Mouse (Mus musculus): ENCODE measurements at regions not wholly inside any gene's neighbourhood (a gene's known extent, or its start where the extent isn't known, plus 50 kb on each side); places are given as distances from the start of the nearest gene placed in this dataset.

GRCm38 (mm10) chr14:102868160-102868559, 114.3 kb downstream of the Kctd12 start:
- no peaks in the 10 kb centered on the region for H3K27me3 ChIP-seq (replicated peaks)
- WGBS: 83% methylated on average over 1 of the region's 1 CpGs
- no peak for ATAC-seq

GRCm38 (mm10) chr14:102867697-102868096, 114.7 kb downstream of the Kctd12 start:
- Histone ChIP-seq H3K4me1 (replicated peaks) (no peaks in the 10 kb centered on the region), H3K36me3 (no peaks in the 10 kb centered on the region), H3K4me2 (replicated peaks) (no peak overlapping the region), H3K9me3 (no peaks in the 10 kb centered on the region), H3K9ac (no peak overlapping the region), H3K27ac (no peak overlapping the region), H3K27me3 (replicated peaks) (no peaks in the 10 kb centered on the region), H3K4me3 (replicated peaks) (no peak overlapping the region)
- 83% methylated on average over 2 of the region's 2 CpGs for WGBS
- no peak for ATAC-seq

More at GRCm38 (mm10) chr14:102868160-102868559, 114.3 kb downstream of the Kctd12 start:
- Histone ChIP-seq H3K9ac (no peak overlapping the region), H3K27ac (no peak overlapping the region), H3K4me3 (replicated peaks) (no peak overlapping the region), H3K36me3 (no peaks in the 10 kb centered on the region), H3K4me1 (replicated peaks) (no peaks in the 10 kb centered on the region), H3K9me3 (no peaks in the 10 kb centered on the region), H3K4me2 (replicated peaks) (no peak overlapping the region)

GRCm38 (mm10) chr14:102866511-102866910, 115.9 kb downstream of the Kctd12 start:
- 68% methylated on average over 1 of the region's 1 CpGs for WGBS
- ATAC-seq: no peak
- H3K27ac ChIP-seq: no peak overlapping the region
- no peaks in the 10 kb centered on the region for H3K27me3 ChIP-seq (replicated peaks)
- H3K4me3 ChIP-seq (replicated peaks): no peak overlapping the region
- H3K4me1 ChIP-seq (replicated peaks): no peaks in the 10 kb centered on the region
- H3K36me3 ChIP-seq: no peaks in the 10 kb centered on the region
- H3K9ac ChIP-seq: no peak overlapping the region
- H3K9me3 ChIP-seq: no peaks in the 10 kb centered on the region
- H3K4me2 ChIP-seq (replicated peaks): no peak overlapping the region

- no peaks in the 10 kb centered on the region for H3K27me3 ChIP-seq (replicated peaks)
- 90% methylated on average over 1 of the region's 1 CpGs for WGBS
- H3K27ac ChIP-seq: no peak overlapping the region
- no peak for ATAC-seq
- no peaks in the 10 kb centered on the region for H3K36me3 ChIP-seq
- no peak overlapping the region for H3K4me3 ChIP-seq (replicated peaks)
- H3K4me2 ChIP-seq (replicated peaks): no peak overlapping the region
- no peaks in the 10 kb centered on the region for H3K9me3 ChIP-seq
- H3K9ac ChIP-seq: no peak overlapping the region
- H3K4me1 ChIP-seq (replicated peaks): no peaks in the 10 kb centered on the region
These were observed 120.7 kb downstream of the Kctd12 start for GRCm38 (mm10) chr14:102861694-102862093.

GRCm38 (mm10) chr14:102859361-102859871, 123.0 kb downstream of the Kctd12 start:
- no peaks in the 10 kb centered on the region for H3K9me3 ChIP-seq
- no peak overlapping the region for H3K9ac ChIP-seq
- H3K27ac ChIP-seq: no peak overlapping the region
- no peak overlapping the region for H3K4me3 ChIP-seq (replicated peaks)
- H3K4me2 ChIP-seq (replicated peaks): no peak overlapping the region
- no peak for ATAC-seq
- H3K4me1 ChIP-seq (replicated peaks): no peaks in the 10 kb centered on the region
- 62% methylated on average over 4 of the region's 4 CpGs for WGBS
- H3K36me3 ChIP-seq: no peaks in the 10 kb centered on the region
- H3K27me3 ChIP-seq (replicated peaks): no peaks in the 10 kb centered on the region

- Histone ChIP-seq H3K27ac (no peak overlapping the region), H3K4me2 (replicated peaks) (no peak overlapping the region), H3K4me3 (replicated peaks) (no peak overlapping the region), H3K9me3 (no peaks in the 10 kb centered on the region), H3K36me3 (no peaks in the 10 kb centered on the region), H3K4me1 (replicated peaks) (no peaks in the 10 kb centered on the region), H3K9ac (no peak overlapping the region), H3K27me3 (replicated peaks) (no peaks in the 10 kb centered on the region)
- WGBS: 53% methylated on average over 7 of the region's 7 CpGs
- ATAC-seq: no peak
These were observed 127.1 kb downstream of the Kctd12 start for GRCm38 (mm10) chr14:102855264-102855840.

- Histone ChIP-seq H3K36me3 (no peaks in the 10 kb centered on the region), H3K9me3 (no peaks in the 10 kb centered on the region), H3K4me1 (replicated peaks) (no peaks in the 10 kb centered on the region), H3K4me3 (replicated peaks) (no peak overlapping the region), H3K9ac (no peak overlapping the region), H3K27ac (no peak overlapping the region), H3K4me2 (replicated peaks) (no peak overlapping the region), H3K27me3 (replicated peaks) (no peaks in the 10 kb centered on the region)
- WGBS: 78% methylated on average over 3 of the region's 3 CpGs
- ATAC-seq: no peak
These were observed 138.7 kb downstream of the Kctd12 start for GRCm38 (mm10) chr14:102843700-102844099.

- no peaks in the 10 kb centered on the region for H3K27me3 ChIP-seq (replicated peaks)
- no peaks in the 10 kb centered on the region for H3K36me3 ChIP-seq
- H3K4me3 ChIP-seq (replicated peaks): no peak overlapping the region
- no peaks in the 10 kb centered on the region for H3K9me3 ChIP-seq
- H3K9ac ChIP-seq: no peak overlapping the region
- H3K4me1 ChIP-seq (replicated peaks): no peaks in the 10 kb centered on the region
- no peak overlapping the region for H3K27ac ChIP-seq
- no peak overlapping the region for H3K4me2 ChIP-seq (replicated peaks)
- 47% methylated on average over 1 of the region's 1 CpGs for WGBS
- no peak for ATAC-seq
These were observed 144.8 kb downstream of the Kctd12 start for GRCm38 (mm10) chr14:102837602-102838001.

- no peak overlapping the region for H3K27ac ChIP-seq
- WGBS: 71% methylated on average over 11 of the region's 11 CpGs
- H3K4me1 ChIP-seq (replicated peaks): no peaks in the 10 kb centered on the region
- no peaks in the 10 kb centered on the region for H3K27me3 ChIP-seq (replicated peaks)
- H3K36me3 ChIP-seq: no peaks in the 10 kb centered on the region
- H3K9me3 ChIP-seq: no peaks in the 10 kb centered on the region
- H3K4me3 ChIP-seq (replicated peaks): no peak overlapping the region
- H3K9ac ChIP-seq: no peak overlapping the region
- ATAC-seq: no peak
- no peak overlapping the region for H3K4me2 ChIP-seq (replicated peaks)
These were observed 147.2 kb downstream of the Kctd12 start for GRCm38 (mm10) chr14:102835118-102835769.

- Histone ChIP-seq H3K27me3 (replicated peaks) (no peaks in the 10 kb centered on the region), H3K9ac (no peak overlapping the region), H3K4me1 (replicated peaks) (no peaks in the 10 kb centered on the region), H3K4me2 (replicated peaks) (no peak overlapping the region), H3K9me3 (no peaks in the 10 kb centered on the region), H3K27ac (no peak overlapping the region), H3K36me3 (no peaks in the 10 kb centered on the region), H3K4me3 (replicated peaks) (no peak overlapping the region)
- ATAC-seq: no peak
- WGBS: 88% methylated on average over 3 of the region's 3 CpGs
These were observed 154.0 kb downstream of the Kctd12 start for GRCm38 (mm10) chr14:102828442-102828841.

GRCm38 (mm10) chr14:102827756-102828384, 154.6 kb downstream of the Kctd12 start:
- H3K9ac ChIP-seq: no peak overlapping the region
- H3K4me3 ChIP-seq (replicated peaks): no peak overlapping the region
- no peak overlapping the region for H3K4me2 ChIP-seq (replicated peaks)
- no peaks in the 10 kb centered on the region for H3K9me3 ChIP-seq
- 80% methylated on average over 7 of the region's 7 CpGs for WGBS
- no peak for ATAC-seq
- no peaks in the 10 kb centered on the region for H3K27me3 ChIP-seq (replicated peaks)
- H3K27ac ChIP-seq: no peak overlapping the region
- H3K36me3 ChIP-seq: no peaks in the 10 kb centered on the region
- no peaks in the 10 kb centered on the region for H3K4me1 ChIP-seq (replicated peaks)

- H3K9me3 ChIP-seq: no peaks in the 10 kb centered on the region
- H3K4me2 ChIP-seq (replicated peaks): no peak overlapping the region
- H3K4me1 ChIP-seq (replicated peaks): no peaks in the 10 kb centered on the region
- 85% methylated on average over 7 of the region's 7 CpGs for WGBS
- no peaks in the 10 kb centered on the region for H3K36me3 ChIP-seq
- no peak for ATAC-seq
- H3K9ac ChIP-seq: no peak overlapping the region
- no peak overlapping the region for H3K4me3 ChIP-seq (replicated peaks)
- no peaks in the 10 kb centered on the region for H3K27me3 ChIP-seq (replicated peaks)
- no peak overlapping the region for H3K27ac ChIP-seq
These were observed 156.9 kb downstream of the Kctd12 start for GRCm38 (mm10) chr14:102825525-102825924.

GRCm38 (mm10) chr14:102820663-102821062, 161.8 kb downstream of the Kctd12 start:
- Histone ChIP-seq H3K4me2 (replicated peaks) (no peak overlapping the region), H3K9me3 (no peaks in the 10 kb centered on the region), H3K9ac (no peak overlapping the region), H3K36me3 (no peaks in the 10 kb centered on the region), H3K4me3 (replicated peaks) (no peak overlapping the region), H3K4me1 (replicated peaks) (no peaks in the 10 kb centered on the region), H3K27ac (no peak overlapping the region), H3K27me3 (replicated peaks) (no peaks in the 10 kb centered on the region)
- ATAC-seq: no peak
- 73% methylated on average over 5 of the region's 5 CpGs for WGBS

Data from intestine, embryonic 15.5 days (tissue).